Mouse (Mus musculus) urinary bladder, postnatal 14 days (tissue): ENCODE measurements around the gene Gm5622.
"Not testable (repeated sequence)": the region's sequence is repeated elsewhere in the genome, so short reads cannot be mapped to it uniquely, and the experiment has no call there.

Source experiments
- DNase-seq: peaks from one replicate; pipeline ENCODE4 v3.0.0; 2021; ENCODE audit warnings: low spot score

The Gm5622 gene

GRCm38 (mm10) chr14:51552490-51552889 is at the start of gene Gm5622:
TSS of gene Gm5622 (plus strand) at chr14:51552790.
- no peak for DNase-seq

GRCm38 (mm10) chr14:51507416-51507815 is 45.2 kb upstream of the Gm5622 start:
- no peak for DNase-seq

GRCm38 (mm10) chr14:51573963-51574362 is 21.4 kb downstream of the Gm5622 start, which contains the start of gene Gm17175:
TSS of gene Gm17175 (minus strand) at chr14:51574063.
- not testable (repeated sequence) for DNase-seq

GRCm38 (mm10) chr14:51592039-51592438 is 39.4 kb downstream of the Gm5622 start, which contains the start of gene Gm17174:
TSS of gene Gm17174 (minus strand) at chr14:51592139.
- not testable (repeated sequence) for DNase-seq

GRCm38 (mm10) chr14:51611210-51611609 is 58.6 kb downstream of the Gm5622 start, which contains the start of gene Gm17078:
TSS of gene Gm17078 (minus strand) at chr14:51611310.
- no peak for DNase-seq

GRCm38 (mm10) chr14:51632426-51632825 is 79.8 kb downstream of the Gm5622 start:
- DNase-seq: peak; percentile 8

GRCm38 (mm10) chr14:51635566-51635965 is 83.0 kb downstream of the Gm5622 start, which contains the start of gene Gm4181:
TSS of gene Gm4181 (minus strand) at chr14:51635666.
- DNase-seq: not testable (repeated sequence)

- no peak for DNase-seq
Measured at GRCm38 (mm10) chr14:51677269-51677668, 124.7 kb downstream of the Gm5622 start.

GRCm38 (mm10) chr14:51695368-51695767 is 142.8 kb downstream of the Gm5622 start, which contains the start of gene Gm17079:
TSS of gene Gm17079 (minus strand) at chr14:51695468.
- not testable (repeated sequence) for DNase-seq
